Mouse (Mus musculus) heart, embryonic 15.5 days (tissue): ENCODE data around the gene Zfp709. TPM values are rescaled to one million over a fixed set of nuclear protein-coding genes. Genes with fewer than 3 reads are reported as not detected.
A peak's percentile ranks its signal among the peaks of the same experiment; 100 is the strongest.
"Not testable (repeated sequence)": the region's sequence is repeated elsewhere in the genome, so short reads cannot be mapped to it uniquely, and the experiment has no call there.

Experiments
- ATAC-seq: fragments of 200-750 bp; cut with Nextera tagmentation; replicated peaks from 2 replicates; pipeline ENCODE4 v1.8.0; 2017; ENCODE audit warnings: low read depth, moderate TSS enrichment; ENCODE audit not compliant: insufficient number of reproducible peaks, insufficient read depth, low FRiP score
- H3K27ac ChIP-seq: fragments of 300-500 bp; sonication (generic); 2 replicates; pipeline ENCODE4 v1.5.1; 2015; ENCODE audit warnings: mild to moderate bottlenecking, inconsistent platforms
- H3K27me3 ChIP-seq: fragments of 300-500 bp; sonication (generic); 2 replicates; pipeline ENCODE4 v1.6.1; 2015; ENCODE audit warnings: inconsistent platforms
- H3K36me3 ChIP-seq: fragments of 300-500 bp; sonication (generic); 2 replicates; pipeline ENCODE4 v1.6.1; 2015; ENCODE audit warnings: mild to moderate bottlenecking, inconsistent platforms
- H3K4me1 ChIP-seq: fragments of 300-500 bp; sonication (generic); replicated peaks from 2 replicates; pipeline ENCODE4 v1.6.1; 2015; ENCODE audit warnings: inconsistent platforms
- H3K4me2 ChIP-seq: fragments of 300-500 bp; sonication (generic); 2 replicates; pipeline ENCODE4 v1.6.1; 2015; ENCODE audit warnings: inconsistent platforms, mild to moderate bottlenecking, moderate library complexity
- H3K4me3 ChIP-seq: fragments of 300-500 bp; sonication (generic); 2 replicates; pipeline ENCODE4 v1.5.1; 2015; ENCODE audit warnings: mild to moderate bottlenecking, inconsistent platforms
- H3K9ac ChIP-seq: fragments of 300-500 bp; sonication (generic); 2 replicates; pipeline ENCODE4 v1.6.1; 2015; ENCODE audit warnings: mild to moderate bottlenecking, inconsistent platforms
- H3K9me3 ChIP-seq: fragments of 300-500 bp; sonication (generic); replicated peaks from 2 replicates; pipeline ENCODE4 v1.6.1; 2016; ENCODE audit warnings: inconsistent platforms
- WGBS: fragments of 180-500 bp; shearing (Covaris S2); methylation state at CpG from one replicate; pipeline ENCODE4 v1.1.7; 2015; ENCODE audit warnings: mixed read lengths; 5-methylcytosine and 5-hydroxymethylcytosine counted together
- polyA plus RNA-seq: library from polyadenylated mRNA; unstranded; fragments of >200 nt; fragmentation: Nextera tagmentation; extraction: Ambion mirVana; gene quantifications from 2 replicates; pipeline ENCODE4 v1.2.1, GENCODE M21; 2015

The Zfp709 gene
- polyA plus RNA-seq, 1 experiment from 2014 or later: 3.7 TPM

GRCm38 (mm10) chr8:71861551-71861950 lies 20.3 kb upstream of the Zfp709 start:
- not testable (repeated sequence) for H3K4me2 ChIP-seq
- 70% methylated on average over 1 of the region's 1 CpGs for WGBS

GRCm38 (mm10) chr8:71862038-71862437 lies 19.8 kb upstream of the Zfp709 start:
- not testable (repeated sequence) for H3K36me3 ChIP-seq, H3K27me3 ChIP-seq, H3K9ac ChIP-seq, H3K4me3 ChIP-seq, H3K4me1 ChIP-seq, ATAC-seq, H3K9me3 ChIP-seq, H3K27ac ChIP-seq, H3K4me2 ChIP-seq

More at GRCm38 (mm10) chr8:71861551-71861950, 20.3 kb upstream of the Zfp709 start:
- not testable (repeated sequence) for H3K36me3 ChIP-seq, H3K9me3 ChIP-seq, H3K27me3 ChIP-seq, ATAC-seq, H3K27ac ChIP-seq, H3K9ac ChIP-seq, H3K4me3 ChIP-seq, H3K4me1 ChIP-seq

- H3K9ac ChIP-seq, H3K9me3 ChIP-seq, H3K36me3 ChIP-seq, H3K4me3 ChIP-seq, ATAC-seq, H3K27ac ChIP-seq, H3K4me2 ChIP-seq, H3K27me3 ChIP-seq, H3K4me1 ChIP-seq: not testable (repeated sequence)
- WGBS: 36% methylated on average over 11 of the region's 11 CpGs
Observed at GRCm38 (mm10) chr8:71900666-71901065, 18.8 kb downstream of the Zfp709 start.

- not testable (repeated sequence) for H3K4me2 ChIP-seq, H3K9ac ChIP-seq, H3K4me1 ChIP-seq, H3K36me3 ChIP-seq, ATAC-seq, H3K4me3 ChIP-seq, H3K27me3 ChIP-seq, H3K9me3 ChIP-seq, H3K27ac ChIP-seq
- WGBS: 43% methylated on average over 1 of the region's 1 CpGs
Observed at GRCm38 (mm10) chr8:71903084-71903483, 21.3 kb downstream of the Zfp709 start.

GRCm38 (mm10) chr8:71906809-71907208 lies 25.0 kb downstream of the Zfp709 start:
- Histone ChIP-seq H3K36me3 (no peaks in the 10 kb centered on the region), H3K4me1 (peaks cover 4% of the 10 kb centered on the region; the same call in 1 of the 2 replicates), H3K9me3 (no peaks in the 10 kb centered on the region), H3K4me3 (no peak overlapping the region), H3K4me2 (no peak overlapping the region), H3K27me3 (no peaks in the 10 kb centered on the region; the same call in 1 of the 2 replicates), H3K9ac (no peak overlapping the region), H3K27ac (no peak overlapping the region)
- WGBS: 93% methylated on average over 1 of the region's 1 CpGs
- ATAC-seq: no peak

GRCm38 (mm10) chr8:71907798-71908257 lies 26.0 kb downstream of the Zfp709 start:
- peak overlapping the region; percentile 89 for H3K4me3 ChIP-seq
- no peaks in the 10 kb centered on the region; the same call in 1 of the 2 replicates for H3K27me3 ChIP-seq
- H3K27ac ChIP-seq: no peak overlapping the region
- no peak overlapping the region for H3K9ac ChIP-seq
- H3K4me2 ChIP-seq: peak overlapping the region; percentile 76
- ATAC-seq: no peak
- no peaks in the 10 kb centered on the region for H3K36me3 ChIP-seq
- 92% methylated on average over 5 of the region's 5 CpGs for WGBS
- H3K9me3 ChIP-seq: no peaks in the 10 kb centered on the region
- H3K4me1 ChIP-seq: peaks cover 4% of the 10 kb centered on the region; the same call in 1 of the 2 replicates

- Histone ChIP-seq H3K27ac (peak within 1 kb of the TSS; percentile 97), H3K9ac (peak within 1 kb of the TSS; percentile 90), H3K9me3 (no peaks in the 10 kb centered on the region), H3K4me2 (peak within 1 kb of the TSS; percentile 76), H3K4me3 (peak within 1 kb of the TSS; percentile 89), H3K36me3 (peaks cover 3% of the 10 kb centered on the region; the same call in 1 of the 2 replicates), H3K27me3 (no peaks in the 10 kb centered on the region; the same call in 1 of the 2 replicates), H3K4me1 (peaks cover 4% of the 10 kb centered on the region; the same call in 1 of the 2 replicates)
- ATAC-seq: peak; percentile 95
- WGBS: 5% methylated on average over 47 of the region's 47 CpGs
Observed at GRCm38 (mm10) chr8:71908309-71909261, 26.8 kb downstream of the Zfp709 start, which contains the start of the genes Zfp882 and Zfp617. Gene Zfp882 (plus strand): TSS chr8:71908608. Gene Zfp617 (plus strand): TSS chr8:71908635.

GRCm38 (mm10) chr8:71912286-71912685 lies 30.5 kb downstream of the Zfp709 start:
- ATAC-seq: no peak
- no peaks in the 10 kb centered on the region for H3K27me3 ChIP-seq
- no peaks in the 10 kb centered on the region for H3K9me3 ChIP-seq
- H3K4me2 ChIP-seq: no peak overlapping the region
- H3K27ac ChIP-seq: no peak overlapping the region
- peaks cover 4% of the 10 kb centered on the region; the same call in 1 of the 2 replicates for H3K4me1 ChIP-seq
- peaks cover 23% of the 10 kb centered on the region for H3K36me3 ChIP-seq
- no peak overlapping the region for H3K9ac ChIP-seq
- WGBS: 68% methylated on average over 2 of the region's 2 CpGs
- H3K4me3 ChIP-seq: no peak overlapping the region

GRCm38 (mm10) chr8:71922567-71923401 lies 41.0 kb downstream of the Zfp709 start:
- Histone ChIP-seq H3K4me1 (peaks cover 5% of the 10 kb centered on the region), H3K9ac (peak overlapping the region; percentile 90), H3K9me3 (no peaks in the 10 kb centered on the region), H3K27me3 (no peaks in the 10 kb centered on the region), H3K36me3 (0 out of 2 replicates have a peak, but pooled peaks cover under 1% of the 10 kb centered on the region), H3K4me2 (peak overlapping the region; percentile 61), H3K4me3 (peak overlapping the region; percentile 87), H3K27ac (peak overlapping the region; percentile 99)
- under 1% methylated on average over 57 of the region's 57 CpGs for WGBS
- ATAC-seq: peak; percentile 100

GRCm38 (mm10) chr8:71925791-71926190 lies 44.0 kb downstream of the Zfp709 start:
- Histone ChIP-seq H3K4me2 (no peak overlapping the region), H3K4me1 (peaks cover 5% of the 10 kb centered on the region), H3K9me3 (no peaks in the 10 kb centered on the region), H3K36me3 (peaks cover 23% of the 10 kb centered on the region), H3K27ac (no peak overlapping the region), H3K9ac (no peak overlapping the region), H3K27me3 (no peaks in the 10 kb centered on the region), H3K4me3 (no peak overlapping the region)
- ATAC-seq: no peak
- WGBS: 93% methylated on average over 5 of the region's 5 CpGs

- Histone ChIP-seq H3K4me1 (peaks cover 5% of the 10 kb centered on the region), H3K27me3 (no peaks in the 10 kb centered on the region), H3K9ac (no peak overlapping the region), H3K4me3 (no peak overlapping the region), H3K4me2 (no peak overlapping the region), H3K36me3 (peaks cover 31% of the 10 kb centered on the region), H3K27ac (no peak overlapping the region), H3K9me3 (no peaks in the 10 kb centered on the region)
- no peak for ATAC-seq
- WGBS: 88% methylated on average over 3 of the region's 3 CpGs
Observed at GRCm38 (mm10) chr8:71926551-71926950, 44.7 kb downstream of the Zfp709 start.
